Mouse (Mus musculus) induced T-regulatory cell, adult 2 months (primary cell): ENCODE data around the gene Olfr599.
"Not testable (repeated sequence)": the region's sequence is repeated elsewhere in the genome, so short reads cannot be mapped to it uniquely, and the experiment has no call there.

Source experiments
- DNase-seq: peaks from one replicate; pipeline ENCODE4 v3.0.0-alpha.2; 2012; ENCODE audit warnings: low read depth

Olfr599 gene

DNA sequence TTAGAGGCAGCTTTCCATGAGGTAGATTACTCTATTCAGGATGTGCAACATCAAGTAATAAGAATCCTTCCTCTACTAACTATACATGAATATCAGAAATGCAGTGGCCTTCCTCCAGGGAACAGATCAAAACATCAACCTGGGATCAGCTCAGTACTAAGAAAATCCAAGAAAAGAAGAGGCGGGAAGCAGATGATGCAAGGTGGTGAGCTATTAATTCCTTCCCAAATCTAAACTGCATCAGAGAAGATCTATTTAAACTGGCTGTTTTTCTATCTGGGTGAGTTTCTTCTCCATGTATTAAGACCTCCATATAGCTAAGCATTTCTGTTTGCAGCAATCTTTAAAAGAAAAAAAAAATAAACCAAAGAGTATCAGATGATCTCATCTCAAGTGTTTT lies at the start of gene Olfr599:
Olfr599 (plus strand) TSS at position 301 of the 400 bp plus-strand sequence.
- DNase-seq = no peak

DNA sequence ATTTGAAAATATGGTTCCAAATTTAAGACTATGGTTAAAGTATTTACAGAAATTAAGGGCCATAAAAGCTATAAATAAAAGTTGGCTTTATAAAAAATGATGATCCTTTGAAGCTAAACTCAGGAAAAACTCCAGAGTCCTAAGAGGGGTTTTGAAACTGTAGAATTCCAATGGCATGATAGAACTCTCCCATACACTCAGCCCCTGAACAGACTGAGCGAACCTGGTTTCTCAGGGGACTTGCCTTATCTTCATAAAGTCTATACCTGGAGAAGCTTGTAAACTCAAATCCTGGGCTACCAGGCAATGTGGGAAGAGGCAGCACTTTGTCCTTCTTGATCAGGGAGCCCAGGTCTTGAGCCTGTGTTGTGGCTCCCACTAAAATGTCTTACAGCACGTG lies 30.4 kb upstream of the Olfr599 start, which contains the start of gene Olfr596:
Olfr596 (plus strand) TSS at position 301 of the 400 bp plus-strand sequence.
- not testable (repeated sequence) for DNase-seq

DNA sequence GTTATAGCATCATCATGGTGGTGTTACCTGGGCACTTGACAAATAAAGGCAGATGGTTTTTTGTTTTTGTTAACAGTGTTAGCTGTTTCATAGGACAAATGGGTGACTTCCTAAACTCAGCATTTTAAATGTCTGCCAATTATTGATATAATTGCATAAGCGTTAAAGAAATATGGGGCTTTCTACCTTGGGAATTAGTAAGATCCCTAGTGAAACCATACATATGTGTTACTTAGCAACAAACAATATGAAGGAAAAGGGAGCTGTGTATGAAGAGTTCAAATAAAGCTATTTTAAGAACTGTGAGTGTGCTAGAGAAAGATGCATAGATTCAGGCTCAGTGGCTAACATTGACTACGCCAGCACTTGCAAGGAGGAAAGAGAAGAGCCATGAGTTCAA lies 19.7 kb upstream of the Olfr599 start, which contains the start of gene Olfr597:
Olfr597 (plus strand) TSS at position 301 of the 400 bp plus-strand sequence.
- DNase-seq = not testable (repeated sequence)

DNA sequence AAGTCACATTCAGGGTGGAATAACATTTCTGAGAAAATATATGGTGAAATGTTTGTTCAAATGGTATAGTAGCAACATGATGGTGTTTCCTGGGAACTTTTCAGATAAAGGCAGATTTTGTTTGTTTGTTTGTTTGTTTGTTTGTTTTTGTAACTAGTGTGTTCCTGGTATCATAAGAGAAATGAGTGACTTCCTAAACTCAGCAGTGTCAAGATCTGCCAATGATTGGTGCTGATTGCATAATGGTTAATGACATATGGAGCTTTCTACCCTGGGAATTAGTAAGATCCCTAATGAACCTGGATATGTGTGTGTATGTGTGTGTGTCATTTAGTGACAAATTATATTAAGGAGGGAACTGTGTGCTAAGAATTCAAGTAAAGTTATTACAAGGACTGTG lies 12.4 kb upstream of the Olfr599 start, which contains the start of gene Olfr598:
Olfr598 (plus strand) TSS at position 301 of the 400 bp plus-strand sequence.
- no peak for DNase-seq

- DNase-seq = no peak
Measured at GRCm38 (mm10) chr7:103349569-103349968, 13.9 kb downstream of the Olfr599 start, which contains the start of gene Olfr600. Olfr600 (minus strand) TSS chr7:103349669.

DNA sequence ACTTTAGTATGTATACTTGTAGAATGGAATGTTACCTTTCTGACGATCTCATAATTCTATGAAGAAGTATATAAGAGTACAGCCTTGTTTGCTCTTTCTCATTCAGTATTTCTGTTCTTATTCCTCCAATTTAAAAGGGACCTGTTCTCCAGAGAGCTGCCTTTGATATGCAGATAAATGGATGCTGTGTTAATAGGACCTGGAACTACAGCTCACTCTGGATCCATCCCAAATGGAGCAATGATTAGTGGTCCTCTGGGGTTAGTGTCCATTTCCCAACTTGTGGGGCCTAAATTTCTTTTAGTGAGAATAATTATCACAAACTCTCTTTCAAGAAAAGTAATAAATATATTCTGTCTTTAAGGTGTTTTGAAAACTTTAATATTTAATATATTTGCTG lies 26.8 kb downstream of the Olfr599 start, which contains the start of gene Olfr601:
Olfr601 (minus strand) TSS at position 101 of the 400 bp plus-strand sequence.
- no peak for DNase-seq

DNA sequence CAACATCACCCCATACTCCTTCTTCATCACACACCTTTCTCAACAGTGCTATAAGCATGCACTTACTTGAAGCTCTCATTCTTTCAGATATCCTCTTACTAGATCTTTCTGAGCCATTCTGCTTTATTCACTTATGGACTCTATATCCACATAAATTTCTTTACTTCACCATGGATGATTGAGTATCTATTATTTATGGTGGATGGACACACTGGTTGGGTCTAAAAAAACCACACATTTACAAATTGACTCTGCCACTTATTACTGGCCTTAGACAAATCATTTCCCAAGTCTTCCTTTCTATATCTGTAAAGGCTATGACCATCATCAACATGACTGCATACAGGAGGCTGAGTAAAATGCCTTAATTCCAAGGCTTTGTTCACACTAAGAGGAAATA lies 50.4 kb downstream of the Olfr599 start, which contains the start of gene Olfr603:
Olfr603 (minus strand) TSS at position 101 of the 400 bp plus-strand sequence.
- DNase-seq = no peak
